Mouse (Mus musculus): ENCODE data around the gene Gapvd1.

DNA sequence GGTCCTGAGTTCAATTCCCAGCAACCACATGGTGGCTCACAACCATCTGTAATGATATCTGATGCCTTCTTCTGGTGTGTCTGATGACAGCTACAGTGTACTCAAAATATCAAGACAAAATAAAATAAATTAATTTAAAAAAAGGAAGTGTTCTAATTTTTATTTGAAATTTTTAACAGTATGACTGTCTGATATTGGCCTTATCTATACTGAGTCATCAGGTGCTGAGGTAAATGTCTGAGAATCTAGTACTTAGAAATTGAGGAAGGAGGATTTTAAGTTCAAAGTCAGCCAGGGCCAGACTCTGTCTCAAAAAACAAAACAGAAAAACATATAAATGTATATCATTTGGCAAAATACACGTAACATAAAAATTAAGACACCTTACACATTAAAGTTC is 46.4 kb downstream of the Gapvd1 start:
- TF ChIP-seq CTCF (IDR thresholded peaks at IDR 0.05; ENCODE audit: low read depth, low read length) (no peak), POLR2A (IDR thresholded peaks at IDR 0.05; ENCODE audit: insufficient read depth, low read length) (no peak)
